Mouse (Mus musculus): ENCODE data around the gene Fgd2. TPM values are rescaled to one million over a fixed set of nuclear protein-coding genes. Genes with fewer than 3 reads are reported as not detected.

Gene Fgd2
- polyA plus RNA-seq, 1 experiment = not detected

DNA sequence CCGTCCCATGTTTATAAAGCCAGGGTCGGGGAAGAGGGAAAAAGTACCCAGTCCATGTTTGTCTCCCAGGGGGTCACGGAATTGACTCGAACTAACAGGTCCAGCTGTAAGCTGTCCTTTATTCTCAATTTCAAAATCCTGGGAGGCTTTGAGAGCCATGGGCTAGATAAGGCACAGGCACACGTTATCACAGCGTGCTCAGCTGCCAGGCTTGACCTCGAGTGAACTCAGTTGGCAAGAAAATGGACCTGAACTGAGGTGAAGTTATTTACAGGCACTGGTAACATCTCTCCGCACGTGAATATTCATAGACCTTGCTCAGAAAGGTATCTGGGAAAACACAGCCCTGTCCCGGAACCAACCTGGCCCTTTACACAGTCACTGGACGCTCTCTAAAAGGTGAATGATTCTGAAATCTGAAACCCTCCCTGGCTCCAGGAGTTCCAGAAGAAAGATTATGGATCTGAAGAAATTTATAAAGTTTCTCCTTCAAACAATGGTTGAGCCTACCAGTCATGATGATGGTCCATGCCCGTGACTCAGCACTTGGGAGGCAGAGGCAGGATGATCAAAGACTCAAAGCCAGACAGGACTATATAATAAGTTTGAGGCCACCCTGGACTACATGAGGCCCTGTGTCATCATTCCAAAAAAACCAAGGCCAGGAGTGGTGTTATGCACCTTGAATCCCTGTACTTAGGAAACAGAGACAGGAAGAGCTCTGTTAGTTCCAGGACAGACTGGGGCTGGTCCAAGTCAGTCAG, 59.4 kb downstream of the Fgd2 start:
- H3K27ac ChIP-seq (ENCODE audit: insufficient read depth, low read depth, low read length) = no peak overlapping the region
- TF ChIP-seq CTCF (IDR thresholded peaks at IDR 0.05; ENCODE audit: insufficient read depth, low read depth, low read length) (no peak), POLR2A (IDR thresholded peaks at IDR 0.05; ENCODE audit: insufficient read depth, low read depth, low read length) (no peak)
- 85% methylated on average over 12 of the region's 12 CpGs for WGBS
- peaks cover 7% of the 10 kb centered on the region for H3K4me1 ChIP-seq (ENCODE audit: control insufficient read depth, insufficient read depth, low read length)
- H3K4me3 ChIP-seq (ENCODE audit: insufficient read depth, low read depth, low read length) = no peak overlapping the region

DNA sequence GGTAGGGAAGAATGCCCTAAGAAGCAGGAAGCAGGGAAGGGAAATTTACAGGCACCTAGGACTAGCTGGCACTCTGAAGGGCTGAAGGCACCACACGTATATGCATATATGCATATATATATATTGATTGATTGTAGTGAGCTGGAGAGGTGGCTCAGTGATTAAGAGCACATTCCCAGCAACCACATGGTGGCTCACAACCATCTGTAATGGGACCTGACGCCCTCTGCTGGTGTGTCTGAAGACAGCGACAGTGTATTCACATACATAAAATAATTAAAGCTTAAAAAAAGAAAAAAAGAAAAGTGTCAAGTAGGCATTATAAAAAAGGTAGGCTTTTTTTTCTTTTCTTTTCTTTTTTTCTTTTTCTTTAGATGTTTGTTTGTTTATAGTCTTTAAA, 60.6 kb downstream of the Fgd2 start:
- H3K4me3 ChIP-seq (ENCODE audit: insufficient read depth, low read depth, low read length) = no peak overlapping the region
- WGBS = 78% methylated on average over 3 of the region's 3 CpGs
- peaks cover 2% of the 10 kb centered on the region for H3K4me1 ChIP-seq (ENCODE audit: control insufficient read depth, insufficient read depth, low read length)
- no peak for TF ChIP-seq CTCF (IDR thresholded peaks at IDR 0.05; ENCODE audit: insufficient read depth, low read depth, low read length)
- TF ChIP-seq POLR2A (IDR thresholded peaks at IDR 0.05; ENCODE audit: insufficient read depth, low read depth, low read length) = no peak
- no peak overlapping the region for H3K27ac ChIP-seq (ENCODE audit: insufficient read depth, low read depth, low read length)

DNA sequence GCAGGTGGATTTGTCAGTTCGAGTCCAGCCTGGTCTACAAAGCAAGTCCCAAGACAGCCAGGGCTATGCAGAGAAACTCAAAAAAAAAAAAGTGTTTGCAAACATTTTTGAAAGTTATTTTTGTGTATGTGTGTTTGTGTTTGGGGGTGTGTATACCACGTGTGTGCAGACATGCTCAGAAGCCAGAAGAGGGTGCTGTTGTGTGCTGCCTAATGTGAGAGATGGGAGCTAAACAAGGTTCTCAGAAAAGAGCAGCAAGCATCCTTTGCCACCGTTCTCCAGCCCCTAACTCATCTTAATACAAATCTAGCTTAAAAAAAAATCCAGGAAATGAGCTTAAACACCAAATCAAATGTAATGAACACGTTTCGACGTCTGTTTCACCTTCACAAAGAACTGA, 61.6 kb downstream of the Fgd2 start:
- H3K4me3 ChIP-seq (ENCODE audit: insufficient read depth, low read depth, low read length) = no peak overlapping the region
- TF ChIP-seq CTCF (IDR thresholded peaks at IDR 0.05; ENCODE audit: insufficient read depth, low read depth, low read length) (no peak), POLR2A (IDR thresholded peaks at IDR 0.05; ENCODE audit: insufficient read depth, low read depth, low read length) (no peak)
- no peak overlapping the region for H3K27ac ChIP-seq (ENCODE audit: insufficient read depth, low read depth, low read length)
- 88% methylated on average over 6 of the region's 6 CpGs for WGBS
- H3K4me1 ChIP-seq (ENCODE audit: control insufficient read depth, insufficient read depth, low read length) = no peaks in the 10 kb centered on the region; the same call in 1 of the 2 replicates

DNA sequence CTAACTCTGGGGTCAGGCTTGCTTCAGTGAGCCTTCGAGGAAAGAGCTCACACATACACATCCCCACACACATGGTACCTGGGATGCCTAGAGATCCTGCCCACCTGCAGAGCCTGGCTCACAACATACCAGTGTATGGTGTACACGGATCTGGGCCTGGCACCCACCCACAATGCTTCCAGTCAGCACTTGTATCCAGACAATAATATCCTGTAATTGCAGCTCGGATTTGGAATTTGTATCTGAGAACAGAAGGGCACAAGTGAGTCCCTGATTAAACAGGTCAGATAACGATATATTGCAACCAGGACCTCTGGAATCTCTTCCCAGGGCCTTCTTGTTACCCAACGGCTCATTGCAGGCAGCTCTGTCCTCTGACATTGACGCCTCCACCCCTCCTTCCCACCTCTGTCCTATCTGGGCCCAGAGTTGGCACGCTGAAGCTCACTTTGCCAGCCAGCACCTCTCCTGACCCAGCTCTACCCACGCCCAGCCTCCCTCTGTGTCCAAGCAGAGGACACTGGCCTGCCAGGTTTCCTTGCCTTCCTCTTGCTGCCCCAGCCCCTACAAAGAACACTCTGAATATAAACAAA, 62.3 kb downstream of the Fgd2 start:
- Histone ChIP-seq H3K4me1 (ENCODE audit: control insufficient read depth, insufficient read depth, low read length) (no peaks in the 10 kb centered on the region; the same call in 1 of the 2 replicates), H3K4me3 (ENCODE audit: insufficient read depth, low read depth, low read length) (no peak overlapping the region), H3K27ac (ENCODE audit: insufficient read depth, low read depth, low read length) (no peak overlapping the region)
- TF ChIP-seq CTCF (IDR thresholded peaks at IDR 0.05; ENCODE audit: insufficient read depth, low read depth, low read length) = no peak
- no peak for TF ChIP-seq POLR2A (IDR thresholded peaks at IDR 0.05; ENCODE audit: insufficient read depth, low read depth, low read length)
- 74% methylated on average over 8 of the region's 8 CpGs for WGBS

DNA sequence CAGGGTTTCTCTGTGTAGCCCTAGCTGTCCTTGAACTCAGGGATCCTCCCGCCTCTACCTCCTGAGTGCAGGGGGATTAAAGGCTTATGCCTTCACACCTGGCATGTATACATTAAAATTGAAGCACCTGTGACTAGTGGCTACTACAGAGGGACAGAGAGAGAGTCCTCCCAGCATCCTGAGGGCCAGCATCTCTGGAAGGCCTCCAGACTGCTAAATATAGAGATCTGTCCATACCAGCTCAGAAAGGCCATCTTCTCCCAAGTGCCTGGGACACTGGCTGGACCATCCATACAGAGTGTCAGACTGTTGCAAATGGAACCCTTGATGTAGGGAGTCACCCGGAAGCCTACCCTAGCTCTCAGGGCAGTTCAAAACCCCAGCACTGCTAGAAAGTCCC, 63.3 kb downstream of the Fgd2 start:
- WGBS = 97% methylated on average over 2 of the region's 2 CpGs

DNA sequence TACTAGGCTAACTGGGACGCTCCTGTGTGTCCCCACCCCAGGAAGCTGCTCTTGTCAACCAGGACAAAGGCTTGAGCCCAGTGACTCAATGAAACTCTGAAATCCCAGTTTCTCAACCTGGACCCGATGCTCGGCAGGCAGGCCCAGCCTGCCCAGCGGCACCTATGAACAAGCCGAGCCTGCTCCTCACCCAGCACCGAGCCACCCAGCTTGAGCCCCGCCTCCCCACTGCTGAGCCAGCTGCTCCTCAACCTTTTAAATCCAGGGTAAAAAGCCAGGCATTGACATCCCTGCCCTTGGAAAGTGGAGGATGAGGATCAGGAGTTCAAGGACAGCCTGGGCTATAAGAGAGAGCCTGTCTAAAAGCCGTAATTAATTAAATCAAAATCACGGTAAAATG, 64.6 kb downstream of the Fgd2 start:
- Histone ChIP-seq H3K4me3 (ENCODE audit: insufficient read depth, low read depth, low read length) (no peak overlapping the region), H3K27ac (ENCODE audit: insufficient read depth, low read depth, low read length) (no peak overlapping the region), H3K4me1 (ENCODE audit: control insufficient read depth, insufficient read depth, low read length) (no peaks in the 10 kb centered on the region)
- WGBS = 82% methylated on average over 9 of the region's 9 CpGs
- TF ChIP-seq POLR2A (IDR thresholded peaks at IDR 0.05; ENCODE audit: insufficient read depth, low read depth, low read length) (no peak), CTCF (IDR thresholded peaks at IDR 0.05; ENCODE audit: insufficient read depth, low read depth, low read length) (no peak)

More for the DNA sequence above, 63.3 kb downstream of the Fgd2 start:
- Histone ChIP-seq H3K27ac (ENCODE audit: insufficient read depth, low read depth, low read length) (no peak overlapping the region), H3K4me3 (ENCODE audit: insufficient read depth, low read depth, low read length) (no peak overlapping the region), H3K4me1 (ENCODE audit: control insufficient read depth, insufficient read depth, low read length) (no peaks in the 10 kb centered on the region; the same call in 1 of the 2 replicates)
- no peak for TF ChIP-seq POLR2A (IDR thresholded peaks at IDR 0.05; ENCODE audit: insufficient read depth, low read depth, low read length)
- TF ChIP-seq CTCF (IDR thresholded peaks at IDR 0.05; ENCODE audit: insufficient read depth, low read depth, low read length) = no peak

DNA sequence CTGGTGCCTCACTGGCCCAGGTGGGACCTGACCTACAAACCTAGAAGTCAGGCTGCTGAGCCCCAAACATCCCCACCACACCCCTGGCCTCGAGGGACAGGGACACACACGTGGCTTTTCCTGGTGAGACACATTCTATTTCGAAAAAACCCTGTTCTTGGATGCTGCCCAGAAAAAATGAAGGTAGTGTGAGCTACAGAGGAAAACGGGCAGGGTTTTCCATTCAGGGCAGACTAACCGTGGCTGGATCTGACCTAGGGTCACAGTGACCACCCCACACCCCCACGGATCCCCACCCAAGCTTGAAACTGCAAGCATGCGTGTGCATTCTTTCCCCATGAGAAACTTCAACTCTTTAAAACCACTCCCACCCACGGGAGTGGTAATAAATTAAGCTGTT, 67.5 kb downstream of the Fgd2 start:
- WGBS = 68% methylated on average over 8 of the region's 8 CpGs
- Histone ChIP-seq H3K27ac (ENCODE audit: insufficient read depth, low read depth, low read length) (no peak overlapping the region), H3K4me3 (ENCODE audit: insufficient read depth, low read depth, low read length) (no peak overlapping the region), H3K4me1 (ENCODE audit: control insufficient read depth, insufficient read depth, low read length) (no peaks in the 10 kb centered on the region)
- TF ChIP-seq POLR2A (IDR thresholded peaks at IDR 0.05; ENCODE audit: insufficient read depth, low read depth, low read length) = no peak

DNA sequence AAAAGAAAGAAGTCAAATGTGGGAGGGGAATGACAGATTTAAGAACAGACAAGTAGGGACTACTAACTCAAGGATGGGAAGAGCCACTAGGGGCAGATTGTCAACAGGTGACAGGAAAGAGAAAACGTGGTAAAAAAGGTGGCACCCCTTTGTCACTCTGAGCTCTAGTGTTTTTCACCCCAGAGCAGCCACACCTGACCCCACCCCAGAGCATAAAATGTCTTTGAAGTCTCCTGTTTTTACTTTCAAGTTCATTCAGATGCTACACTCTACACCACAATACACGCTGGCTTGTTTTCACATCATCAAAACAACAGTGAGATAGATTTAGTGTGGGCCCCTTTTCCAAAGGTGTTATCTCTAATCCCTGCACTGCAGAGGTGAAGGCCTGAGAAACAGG, 68.1 kb downstream of the Fgd2 start:
- WGBS = 71% methylated on average over 2 of the region's 2 CpGs
- H3K27ac ChIP-seq (ENCODE audit: insufficient read depth, low read depth, low read length) = no peak overlapping the region
- TF ChIP-seq POLR2A (IDR thresholded peaks at IDR 0.05; ENCODE audit: insufficient read depth, low read depth, low read length) (no peak), CTCF (IDR thresholded peaks at IDR 0.05; ENCODE audit: insufficient read depth, low read depth, low read length) (no peak)

More for the DNA sequence above, 68.1 kb downstream of the Fgd2 start:
- H3K4me1 ChIP-seq (ENCODE audit: control insufficient read depth, insufficient read depth, low read length) = no peaks in the 10 kb centered on the region
- no peak overlapping the region for H3K4me3 ChIP-seq (ENCODE audit: insufficient read depth, low read depth, low read length)

Other genes starting within 250 kb of the Fgd2 start
- not detected in 2 replicates for gene Rab44, start 246.8 kb upstream of the Fgd2 start, polyA plus RNA-seq (2012; ENCODE audit: insufficient read depth, insufficient read length, low replicate concordance, missing spikeins)
- gene Cpne5, start 122.7 kb upstream of the Fgd2 start, polyA plus RNA-seq (2012; ENCODE audit: insufficient read depth, insufficient read length, low replicate concordance, missing spikeins) = not detected in 2 replicates
- not detected in 2 replicates for gene Ppil1, start 96.7 kb upstream of the Fgd2 start, polyA plus RNA-seq (2012; ENCODE audit: insufficient read depth, insufficient read length, low replicate concordance, missing spikeins)
- not detected in 2 replicates for gene BC004004, start 92.1 kb upstream of the Fgd2 start, polyA plus RNA-seq (2012; ENCODE audit: insufficient read depth, insufficient read length, low replicate concordance, missing spikeins)
- not detected in 2 replicates for gene Pi16, start 43.2 kb upstream of the Fgd2 start, polyA plus RNA-seq (2012; ENCODE audit: insufficient read depth, insufficient read length, low replicate concordance, missing spikeins)
- not detected in 2 replicates for gene Mtch1, start 13.0 kb upstream of the Fgd2 start, polyA plus RNA-seq (2012; ENCODE audit: insufficient read depth, insufficient read length, low replicate concordance, missing spikeins)
- gene Pim1, start 129.8 kb downstream of the Fgd2 start, polyA plus RNA-seq (2012; ENCODE audit: insufficient read depth, insufficient read length, low replicate concordance, missing spikeins) = not detected in 2 replicates
- not detected in 2 replicates for gene Gm17657, start 188.7 kb downstream of the Fgd2 start, polyA plus RNA-seq (2012; ENCODE audit: insufficient read depth, insufficient read length, low replicate concordance, missing spikeins)
- not detected in 2 replicates for gene Tbc1d22b, start 188.9 kb downstream of the Fgd2 start, polyA plus RNA-seq (2012; ENCODE audit: insufficient read depth, insufficient read length, low replicate concordance, missing spikeins)
- gene Tmem217, start 191.5 kb downstream of the Fgd2 start, polyA plus RNA-seq (2012; ENCODE audit: insufficient read depth, insufficient read length, low replicate concordance, missing spikeins) = not detected in 2 replicates